Mouse (Mus musculus): Measurements from ENCODE around the gene 9130230L23Rik. TPM values are rescaled to one million over a fixed set of nuclear protein-coding genes. Genes with fewer than 3 reads are reported as not detected.

The 9130230L23Rik gene
- polyA plus RNA-seq (2012; ENCODE audit: insufficient read depth, insufficient read length, missing spikeins), result not detected in 2 replicates

- no peak within 1 kb of the TSS for H3K27ac ChIP-seq (replicated peaks; ENCODE audit: low read depth, low read length)
- no peak within 1 kb of the TSS for H3K4me3 ChIP-seq (ENCODE audit: insufficient read depth, low read depth, low read length)
- no peaks in the 10 kb centered on the region for H3K4me1 ChIP-seq (ENCODE audit: control insufficient read depth, insufficient read depth, insufficient read length, low read length)
Observed at GRCm38 (mm10) chr5:66004134-66004925, at the start of gene 9130230L23Rik. Gene 9130230L23Rik (minus strand): TSS chr5:66004285.

GRCm38 (mm10) chr5:66052777-66053548, 48.9 kb upstream of the 9130230L23Rik start:
- Histone ChIP-seq H3K4me1 (ENCODE audit: control insufficient read depth, insufficient read depth, insufficient read length, low read length) (0 out of 2 replicates have a peak, but pooled peaks cover 3% of the 10 kb centered on the region), H3K4me3 (ENCODE audit: insufficient read depth, low read depth, low read length) (no peak overlapping the region), H3K27ac (replicated peaks; ENCODE audit: low read depth, low read length) (no peak overlapping the region)

- Histone ChIP-seq H3K4me3 (ENCODE audit: insufficient read depth, low read depth, low read length) (no peak overlapping the region), H3K4me1 (ENCODE audit: control insufficient read depth, insufficient read depth, insufficient read length, low read length) (peaks cover 3% of the 10 kb centered on the region; the same call in 1 of the 2 replicates), H3K27ac (replicated peaks; ENCODE audit: low read depth, low read length) (no peak overlapping the region)
Observed at GRCm38 (mm10) chr5:66050841-66051240, 46.8 kb upstream of the 9130230L23Rik start.

- no peak overlapping the region for H3K27ac ChIP-seq (replicated peaks; ENCODE audit: low read depth, low read length)
- no peaks in the 10 kb centered on the region; the same call in 1 of the 2 replicates for H3K4me1 ChIP-seq (ENCODE audit: control insufficient read depth, insufficient read depth, insufficient read length, low read length)
Observed at GRCm38 (mm10) chr5:66046356-66046755, 42.3 kb upstream of the 9130230L23Rik start.

GRCm38 (mm10) chr5:66043897-66044296, 39.8 kb upstream of the 9130230L23Rik start:
- Histone ChIP-seq H3K4me3 (ENCODE audit: insufficient read depth, low read depth, low read length) (no peak overlapping the region), H3K4me1 (ENCODE audit: control insufficient read depth, insufficient read depth, insufficient read length, low read length) (no peaks in the 10 kb centered on the region; the same call in 1 of the 2 replicates), H3K27ac (replicated peaks; ENCODE audit: low read depth, low read length) (no peak overlapping the region)

More at GRCm38 (mm10) chr5:66046356-66046755, 42.3 kb upstream of the 9130230L23Rik start:
- H3K4me3 ChIP-seq (ENCODE audit: insufficient read depth, low read depth, low read length), result no peak overlapping the region

- Histone ChIP-seq H3K27ac (replicated peaks; ENCODE audit: low read depth, low read length) (no peak overlapping the region), H3K4me3 (ENCODE audit: insufficient read depth, low read depth, low read length) (no peak overlapping the region), H3K4me1 (ENCODE audit: control insufficient read depth, insufficient read depth, insufficient read length, low read length) (no peaks in the 10 kb centered on the region; the same call in 1 of the 2 replicates)
Observed at GRCm38 (mm10) chr5:66042651-66043340, 38.7 kb upstream of the 9130230L23Rik start.

GRCm38 (mm10) chr5:66040744-66041279, 36.7 kb upstream of the 9130230L23Rik start:
- Histone ChIP-seq H3K4me3 (ENCODE audit: insufficient read depth, low read depth, low read length) (no peak overlapping the region), H3K4me1 (ENCODE audit: control insufficient read depth, insufficient read depth, insufficient read length, low read length) (no peaks in the 10 kb centered on the region), H3K27ac (replicated peaks; ENCODE audit: low read depth, low read length) (no peak overlapping the region)

- Histone ChIP-seq H3K27ac (replicated peaks; ENCODE audit: low read depth, low read length) (no peak overlapping the region), H3K4me1 (ENCODE audit: control insufficient read depth, insufficient read depth, insufficient read length, low read length) (no peaks in the 10 kb centered on the region), H3K4me3 (ENCODE audit: insufficient read depth, low read depth, low read length) (no peak overlapping the region)
Observed at GRCm38 (mm10) chr5:66039813-66040212, 35.7 kb upstream of the 9130230L23Rik start.

GRCm38 (mm10) chr5:66037066-66037465, 33.0 kb upstream of the 9130230L23Rik start:
- H3K27ac ChIP-seq (replicated peaks; ENCODE audit: low read depth, low read length), result no peak overlapping the region
- H3K4me3 ChIP-seq (ENCODE audit: insufficient read depth, low read depth, low read length), result no peak overlapping the region
- H3K4me1 ChIP-seq (ENCODE audit: control insufficient read depth, insufficient read depth, insufficient read length, low read length), result no peaks in the 10 kb centered on the region

GRCm38 (mm10) chr5:66036440-66037054, 32.5 kb upstream of the 9130230L23Rik start:
- H3K27ac ChIP-seq (replicated peaks; ENCODE audit: low read depth, low read length), result no peak overlapping the region
- no peaks in the 10 kb centered on the region for H3K4me1 ChIP-seq (ENCODE audit: control insufficient read depth, insufficient read depth, insufficient read length, low read length)
- H3K4me3 ChIP-seq (ENCODE audit: insufficient read depth, low read depth, low read length), result no peak overlapping the region

- no peaks in the 10 kb centered on the region for H3K4me1 ChIP-seq (ENCODE audit: control insufficient read depth, insufficient read depth, insufficient read length, low read length)
- H3K4me3 ChIP-seq (ENCODE audit: insufficient read depth, low read depth, low read length), result no peak overlapping the region
- no peak overlapping the region for H3K27ac ChIP-seq (replicated peaks; ENCODE audit: low read depth, low read length)
Observed at GRCm38 (mm10) chr5:66034375-66035195, 30.5 kb upstream of the 9130230L23Rik start.

- no peaks in the 10 kb centered on the region for H3K4me1 ChIP-seq (ENCODE audit: control insufficient read depth, insufficient read depth, insufficient read length, low read length)
- no peak overlapping the region for H3K27ac ChIP-seq (replicated peaks; ENCODE audit: low read depth, low read length)
Observed at GRCm38 (mm10) chr5:66032826-66033225, 28.7 kb upstream of the 9130230L23Rik start.

GRCm38 (mm10) chr5:66031699-66032098, 27.6 kb upstream of the 9130230L23Rik start:
- H3K4me1 ChIP-seq (ENCODE audit: control insufficient read depth, insufficient read depth, insufficient read length, low read length), result no peaks in the 10 kb centered on the region
- H3K27ac ChIP-seq (replicated peaks; ENCODE audit: low read depth, low read length), result no peak overlapping the region
- H3K4me3 ChIP-seq (ENCODE audit: insufficient read depth, low read depth, low read length), result no peak overlapping the region

More at GRCm38 (mm10) chr5:66032826-66033225, 28.7 kb upstream of the 9130230L23Rik start:
- H3K4me3 ChIP-seq (ENCODE audit: insufficient read depth, low read depth, low read length), result no peak overlapping the region

GRCm38 (mm10) chr5:66028232-66028631, 24.1 kb upstream of the 9130230L23Rik start:
- Histone ChIP-seq H3K4me1 (ENCODE audit: control insufficient read depth, insufficient read depth, insufficient read length, low read length) (no peaks in the 10 kb centered on the region), H3K4me3 (ENCODE audit: insufficient read depth, low read depth, low read length) (no peak overlapping the region), H3K27ac (replicated peaks; ENCODE audit: low read depth, low read length) (no peak overlapping the region)
